Mouse (Mus musculus): ENCODE measurements around the gene Aipl1.

DNA sequence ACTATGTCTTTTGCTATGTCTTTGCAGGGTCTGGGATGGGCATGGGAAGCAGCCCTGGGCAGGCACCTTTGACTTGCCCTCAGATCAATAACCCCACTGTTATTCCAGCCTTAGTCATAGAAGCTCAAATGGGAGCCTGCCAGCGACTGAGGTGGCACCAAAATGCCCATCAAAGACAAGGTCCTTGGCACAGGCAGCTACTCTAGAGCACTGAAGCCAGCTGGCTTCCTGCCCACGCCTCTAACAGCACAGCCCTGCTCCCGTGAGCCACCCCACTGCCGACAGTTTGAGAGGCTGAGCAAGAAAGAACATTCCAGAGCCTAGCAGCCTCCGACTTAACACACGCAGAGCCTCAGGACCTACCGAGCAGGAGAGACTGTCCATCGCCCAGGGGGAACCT, 27.8 kb upstream of the Aipl1 start:
- TF ChIP-seq CTCF (IDR thresholded peaks at IDR 0.05; ENCODE audit: borderline replicate concordance, insufficient read depth, low read length), result no peak
- no peak for TF ChIP-seq POLR2A (IDR thresholded peaks at IDR 0.05; ENCODE audit: low read depth, low read length)
